In genomic region chr1:191149489-191149888, GRCm38 (mm10) we compare ENCODE assay signal across 20 mouse cellular contexts. TPM values are rescaled to one million over a fixed set of nuclear protein-coding genes. Genes with fewer than 3 reads are reported as not detected.
DNase-seq lines count a peak whose midpoint lies in the region; TF ChIP-seq lines count a peak whose summit lies in the region.
"Not testable (repeated sequence)": the region's sequence is repeated elsewhere in the genome, so short reads cannot be mapped to it uniquely, and the experiment has no call there.
"Had no signal": no experiment of that assay in that cellular context is flagged by ENCODE, and none has a peak within 500 bp of the region (broad histone marks: within the 10 kb centered on the region; RNA-seq: fewer than 3 reads in every experiment).

No protein-coding gene starts in this region.

- not testable (repeated sequence) for TF ChIP-seq POLR2A in MEL (IDR thresholded peaks at IDR 0.05; ENCODE audit: control insufficient read depth in 1 of 2, insufficient read depth in 1 of 2, low read depth in 1 of 2, low read length in 2 of 2, poor library complexity in 1 of 2)

- not testable (repeated sequence) for TF ChIP-seq RAD21 in MEL (IDR thresholded peaks at IDR 0.05; ENCODE audit: low read depth, low read length)

- not testable (repeated sequence) for H3K9ac ChIP-seq in MEL (ENCODE audit: control insufficient read depth, low read depth, low read length, poor library complexity, severe bottlenecking)

- H3K27me3 ChIP-seq in MEL (ENCODE audit: control insufficient read depth in 1 of 2, insufficient read depth in 2 of 2, low read length in 2 of 2): not testable (repeated sequence)

- H3K79me2 ChIP-seq in MEL (ENCODE audit: control insufficient read depth, insufficient read depth, low read length, poor library complexity): not testable (repeated sequence)

- H3K9me3 ChIP-seq in MEL (replicated peaks; ENCODE audit: insufficient read depth, low read length): not testable (repeated sequence)

- peaks cover 2 to 23% of the 10 kb centered on the region in 2 experiments for H3K4me1 ChIP-seq in MEL (ENCODE audit: control insufficient read depth in 1 of 2, insufficient read depth in 2 of 2, low read length in 2 of 2)

- TF ChIP-seq CTCF in MEL (IDR thresholded peaks at IDR 0.05 in 2 of 3, conservative IDR thresholded peaks at IDR 0.05 in 1 of 3; ENCODE audit: control insufficient read depth in 1 of 3, insufficient read depth in 1 of 3, low read depth in 2 of 3, low read length in 3 of 3, poor library complexity in 1 of 3, severe bottlenecking in 1 of 3): not testable (repeated sequence)

- not testable (repeated sequence) for H3K27ac ChIP-seq in MEL (ENCODE audit: control insufficient read depth, low read depth, low read length)

- not testable (repeated sequence) for DNase-seq in MEL (ENCODE audit: low read depth, low spot score)
- DNase-seq in R1 (ENCODE audit: low read depth, low spot score) (peak; percentile 30), ZHBTc4 (ENCODE audit: low read depth, low spot score) (peak; percentile 21)
- peak; percentile 90 for DNase-seq in heart, adult 11 months

- not testable (repeated sequence) for H3K4me3 ChIP-seq in MEL (ENCODE audit: control insufficient read depth in 1 of 2, insufficient read depth in 1 of 2, low read depth in 2 of 2, low read length in 2 of 2)

- TF ChIP-seq EP300 in MEL (IDR thresholded peaks at IDR 0.05; ENCODE audit: low read depth in 1 of 2, low read length in 2 of 2): not testable (repeated sequence)

- peaks cover 0 to 13% of the 10 kb centered on the region in 2 experiments; a peak in 2 of 4 replicates for H3K36me3 ChIP-seq in MEL (ENCODE audit: control insufficient read depth in 1 of 2, insufficient read depth in 2 of 2, low read length in 2 of 2)

TF ChIP-seq in MEL, 35 proteins besides CTCF, POLR2A, EP300 and RAD21:
- TF ChIP-seq USF2 (IDR thresholded peaks at IDR 0.05; ENCODE audit: borderline replicate concordance in 1 of 2, insufficient read depth in 1 of 2, low read depth in 1 of 2, low read length in 2 of 2) (peak in 1 of 2 experiments; percentile 51; a peak in 1 of 4 replicates), USF1 (IDR thresholded peaks at IDR 0.05; ENCODE audit: low read depth, low read length) (peak; percentile 85), BHLHE40 (IDR thresholded peaks at IDR 0.05; ENCODE audit: borderline replicate concordance, low read depth, low read length) (peak; percentile 18; the same call in 1 of the 2 replicates)

RNA-seq across cellular contexts. Expression of gene Fam71a, which starts 15.1 kb away (rescaled TPM):
- not detected in 2 replicates for total RNA-seq in MEL (2012; rRNA removed)
- not detected for polyA plus RNA-seq in MEL (2012; ENCODE audit: insufficient read depth in 1 of 2, insufficient read length in 2 of 2, low read depth in 1 of 2, low replicate concordance in 2 of 2, missing spikeins in 1 of 2)
- total RNA-seq: adrenal gland, adult 18-20 months; adrenal gland, adult 2 months; adrenal gland, adult 8-10 months; adrenal gland, postnatal 10 days; adrenal gland, postnatal 14 days; adrenal gland, postnatal 25 days; adrenal gland, postnatal 36 days; adrenal gland, postnatal 4 days; CH12.LX; ES-E14 had no signal
- polyA plus RNA-seq: activated CD4-positive, CD25-positive, alpha-beta regulatory T cell, adult 4 months; adrenal gland, adult 2 months; brain, embryonic 14.5 days; C2C12; CD4-positive, CD25-positive, alpha-beta regulatory T cell, adult 4 months; cerebellum, adult 2 months; G1E had no signal

RNA-seq across cellular contexts. Expression of gene Batf3, which starts 51.8 kb away (rescaled TPM):
- 1.5 and 2.4 TPM in 2 replicates for total RNA-seq in MEL (2012; rRNA removed)
- polyA plus RNA-seq in MEL (2012; ENCODE audit: insufficient read depth in 1 of 2, insufficient read length in 2 of 2, low read depth in 1 of 2, low replicate concordance in 2 of 2, missing spikeins in 1 of 2): 1 to 10 TPM in 1 of 2 experiments, not detected in 1; 2.4 TPM
- polyA plus RNA-seq: activated CD4-positive, CD25-positive, alpha-beta regulatory T cell, adult 4 months; CD4-positive, CD25-positive, alpha-beta regulatory T cell, adult 4 months had no signal
